ENCODE assay signal across 7 mouse cellular contexts in genomic region chr9:59751066-59751581, GRCm38 (mm10). TPM values are rescaled to one million over a fixed set of nuclear protein-coding genes. Genes with fewer than 3 reads are reported as not detected.
DNase-seq lines count a peak whose midpoint lies in the region; ATAC-seq lines count a peak whose summit lies in the region.

No protein-coding gene starts in this region.

- H3K4me2 ChIP-seq in limb, embryonic 11.5 days (ENCODE audit: low read depth, severe bottlenecking), result peak overlapping the region; percentile 80
- H3K4me2 ChIP-seq in midbrain, embryonic 12.5 days (replicated peaks), result peak overlapping the region; percentile 80

- H3K27ac ChIP-seq in limb, embryonic 11.5 days (replicated peaks; ENCODE audit: low read depth, low read length), result peak overlapping the region; percentile 76
- H3K27ac ChIP-seq in midbrain, embryonic 12.5 days (replicated peaks), result peak overlapping the region; percentile 95

- H3K27me3 ChIP-seq in limb, embryonic 11.5 days (ENCODE audit: control insufficient read depth, insufficient read depth, low read length), result no peaks in the 10 kb centered on the region
- H3K27me3 ChIP-seq in midbrain, embryonic 12.5 days, result no peaks in the 10 kb centered on the region

- H3K36me3 ChIP-seq in limb, embryonic 11.5 days (ENCODE audit: control insufficient read depth, insufficient read depth, low read length), result no peaks in the 10 kb centered on the region
- no peaks in the 10 kb centered on the region for H3K36me3 ChIP-seq in midbrain, embryonic 12.5 days

- no peaks in the 10 kb centered on the region for H3K9me3 ChIP-seq in limb, embryonic 11.5 days (ENCODE audit: control insufficient read depth, low read length)
- H3K9me3 ChIP-seq in midbrain, embryonic 12.5 days, result no peaks in the 10 kb centered on the region

- peak; percentile 75 for DNase-seq in T-cell, adult 2 months (ENCODE audit: low spot score)
- DNase-seq in c-Kit-positive CD71-positive TER-119-positive erythroid progenitor cells, embryonic 14.5 days (ENCODE audit: low spot score), result peak; percentile 82
- DNase-seq in gastrocnemius, postnatal 25 days, result peak; percentile 92
- DNase-seq in limb, embryonic 11.5 days (ENCODE audit: low spot score), result no peak
- peak; percentile 87 to 88 for DNase-seq in spleen, postnatal 36 days (ENCODE audit: low spot score in 2 of 2)

- peak overlapping the region; percentile 82 for H3K4me3 ChIP-seq in limb, embryonic 11.5 days (ENCODE audit: low read depth, low read length)
- H3K4me3 ChIP-seq in midbrain, embryonic 12.5 days, result peak overlapping the region; percentile 94

- H3K4me1 ChIP-seq in limb, embryonic 11.5 days (ENCODE audit: control insufficient read depth, insufficient read depth, low read length), result no peaks in the 10 kb centered on the region
- peaks cover 13% of the 10 kb centered on the region for H3K4me1 ChIP-seq in midbrain, embryonic 12.5 days

- under 1% methylated on average over 46 of the region's 49 CpGs for WGBS in limb, embryonic 11.5 days
- 3% methylated on average over 32 of the region's 49 CpGs for WGBS in midbrain, embryonic 12.5 days

- H3K9ac ChIP-seq in limb, embryonic 11.5 days (ENCODE audit: low read length), result peak overlapping the region; percentile 80
- peak overlapping the region; percentile 92 for H3K9ac ChIP-seq in midbrain, embryonic 12.5 days (replicated peaks)

- ATAC-seq in inflammation-experienced regulatory T-cells, adult 6 months, result peak; percentile 71
- ATAC-seq in limb, embryonic 11.5 days (ENCODE audit: insufficient number of reproducible peaks, low FRiP score, low TSS enrichment, low read depth), result peak; percentile 94
- peak; percentile 92 for ATAC-seq in midbrain, embryonic 12.5 days (ENCODE audit: low FRiP score, low read depth)

RNA-seq across cellular contexts. Expression of gene Myo9a, which starts 0.4 kb away (rescaled TPM):
- 1 to 10 TPM; 7.8 to 9.6 TPM for total RNA-seq in gastrocnemius, postnatal 25 days (2021)
- polyA plus RNA-seq in inflammation-experienced regulatory T-cells, adult 6 months (2017; shearing (Covaris generic)), result 10 to 100 TPM; 19.0 to 60.9 (median 50.9) TPM
- polyA plus RNA-seq in limb, embryonic 11.5 days (2014; fragmentation: Nextera tagmentation; extraction: Ambion mirVana), result 14.1 and 17.7 TPM in 2 replicates
- 22.9 and 26.2 TPM in 2 replicates for polyA plus RNA-seq in midbrain, embryonic 12.5 days (2016; fragmentation: Nextera tagmentation; extraction: Ambion mirVana)

RNA-seq across cellular contexts. Expression of gene Senp8, which starts 0.6 kb away (rescaled TPM):
- total RNA-seq in gastrocnemius, postnatal 25 days (2021), result 1 to 10 TPM; 8.9 to 9.2 TPM
- polyA plus RNA-seq in inflammation-experienced regulatory T-cells, adult 6 months (2017; shearing (Covaris generic)), result 1 to 10 TPM; 3.5 to 7.0 (median 4.7) TPM
- 20.0 and 20.1 TPM in 2 replicates for polyA plus RNA-seq in limb, embryonic 11.5 days (2014; fragmentation: Nextera tagmentation; extraction: Ambion mirVana)
- 17.1 and 17.5 TPM in 2 replicates for polyA plus RNA-seq in midbrain, embryonic 12.5 days (2016; fragmentation: Nextera tagmentation; extraction: Ambion mirVana)
